Mouse (Mus musculus) midbrain, embryonic 14.5 days (tissue): ENCODE data around the gene Appbp2. TPM values are rescaled to one million over a fixed set of nuclear protein-coding genes. Genes with fewer than 3 reads are reported as not detected.

Experiments used
- ATAC-seq: fragments of 200-750 bp; cut with Nextera tagmentation; 2 replicates; pipeline ENCODE4 v1.8.0; 2017; ENCODE audit warnings: moderate number of reproducible peaks, moderate library complexity; ENCODE audit not compliant: low FRiP score, low TSS enrichment
- DNase-seq: peaks from one replicate; pipeline ENCODE4 v3.0.0-alpha.2; 2015
- H3K27ac ChIP-seq: fragments of 300-500 bp; sonication (generic); replicated peaks from 2 replicates; pipeline ENCODE4 v1.5.1; 2014; ENCODE audit warnings: mild to moderate bottlenecking, low read depth, low read length, moderate library complexity
- H3K27me3 ChIP-seq: fragments of 300-500 bp; sonication (generic); 2 replicates; pipeline ENCODE4 v1.6.1; 2014; ENCODE audit warnings: low read length, control low read depth, mixed read lengths; ENCODE audit not compliant: control insufficient read depth, insufficient read depth
- H3K36me3 ChIP-seq: fragments of 300-500 bp; sonication (generic); 2 replicates; pipeline ENCODE4 v1.6.1; 2014; ENCODE audit warnings: low read length, control low read depth; ENCODE audit not compliant: control insufficient read depth, insufficient read depth
- H3K4me1 ChIP-seq: fragments of 300-500 bp; sonication (generic); 2 replicates; pipeline ENCODE4 v1.6.1; 2014; ENCODE audit warnings: mild to moderate bottlenecking, antibody characterized with exemption, low read length, control low read depth; ENCODE audit not compliant: control insufficient read depth, insufficient read depth
- H3K4me2 ChIP-seq: fragments of 300-500 bp; sonication (generic); 2 replicates; pipeline ENCODE4 v1.6.1; 2014; ENCODE audit warnings: mild to moderate bottlenecking, low read length, moderate library complexity
- H3K4me3 ChIP-seq: fragments of 300-500 bp; sonication (generic); replicated peaks from 2 replicates; pipeline ENCODE4 v1.5.1; 2014; ENCODE audit warnings: low read depth, low read length
- H3K9ac ChIP-seq: fragments of 300-500 bp; sonication (generic); replicated peaks from 2 replicates; pipeline ENCODE4 v1.6.1; 2014; ENCODE audit warnings: mild to moderate bottlenecking, low read length, moderate library complexity
- H3K9me3 ChIP-seq: fragments of 300-500 bp; sonication (generic); 2 replicates; pipeline ENCODE4 v1.6.1; 2016; ENCODE audit warnings: low read length, control low read depth, mixed read lengths; ENCODE audit not compliant: control insufficient read depth
- WGBS: fragments of 180-500 bp; shearing (Covaris S2); extraction: QIAGEN DNeasy Blood & Tissue Kit; methylation state at CpG from one replicate; pipeline ENCODE4 v1.1.7; 2014; 5-methylcytosine and 5-hydroxymethylcytosine counted together
- polyA plus RNA-seq: library from polyadenylated mRNA; unstranded; fragments of >200 nt; fragmentation: Nextera tagmentation; extraction: Ambion mirVana; gene quantifications from 2 replicates; pipeline ENCODE4 v1.2.1, GENCODE M21; 2014

Gene Appbp2
- polyA plus RNA-seq, 1 experiment from 2014 or later, result 58.8 TPM

GRCm38 (mm10) chr11:85248151-85248550 lies 13.2 kb upstream of the Appbp2 start:
- H3K9ac ChIP-seq, result no peak overlapping the region
- H3K36me3 ChIP-seq, result no peaks in the 10 kb centered on the region
- no peak overlapping the region for H3K27ac ChIP-seq
- no peaks in the 10 kb centered on the region for H3K4me1 ChIP-seq
- no peak for DNase-seq
- 94% methylated on average over 2 of the region's 2 CpGs for WGBS
- ATAC-seq, result no peak
- H3K4me2 ChIP-seq, result no peak overlapping the region
- H3K27me3 ChIP-seq, result no peaks in the 10 kb centered on the region
- H3K4me3 ChIP-seq, result no peak overlapping the region
- H3K9me3 ChIP-seq, result no peaks in the 10 kb centered on the region

- H3K9me3 ChIP-seq, result no peaks in the 10 kb centered on the region
- 94% methylated on average over 8 of the region's 8 CpGs for WGBS
- no peaks in the 10 kb centered on the region for H3K4me1 ChIP-seq
These were observed 6.3 kb upstream of the Appbp2 start for GRCm38 (mm10) chr11:85241226-85241625.

GRCm38 (mm10) chr11:85240211-85240610 lies 5.3 kb upstream of the Appbp2 start:
- no peaks in the 10 kb centered on the region for H3K4me1 ChIP-seq
- ATAC-seq, result no peak
- H3K4me3 ChIP-seq, result no peak overlapping the region
- H3K9ac ChIP-seq, result no peak overlapping the region
- no peak overlapping the region for H3K27ac ChIP-seq
- no peaks in the 10 kb centered on the region for H3K9me3 ChIP-seq
- 88% methylated on average over 3 of the region's 3 CpGs for WGBS
- no peaks in the 10 kb centered on the region for H3K36me3 ChIP-seq
- no peak overlapping the region for H3K4me2 ChIP-seq
- H3K27me3 ChIP-seq, result no peaks in the 10 kb centered on the region
- no peak for DNase-seq

More at GRCm38 (mm10) chr11:85241226-85241625, 6.3 kb upstream of the Appbp2 start:
- Histone ChIP-seq H3K4me3 (no peak overlapping the region), H3K27ac (no peak overlapping the region), H3K36me3 (no peaks in the 10 kb centered on the region), H3K9ac (no peak overlapping the region), H3K4me2 (no peak overlapping the region), H3K27me3 (no peaks in the 10 kb centered on the region)
- ATAC-seq (no peak), DNase-seq (no peak)

- peak overlapping the region; percentile 91 for H3K4me2 ChIP-seq
- DNase-seq (peak; percentile 91), ATAC-seq (peak; percentile 93)
- peak overlapping the region; percentile 98 for H3K4me3 ChIP-seq
- no peaks in the 10 kb centered on the region for H3K9me3 ChIP-seq
- WGBS, result under 1% methylated on average over 70 of the region's 70 CpGs
- no peaks in the 10 kb centered on the region for H3K27me3 ChIP-seq
- H3K27ac ChIP-seq, result peak overlapping the region; percentile 98
- H3K36me3 ChIP-seq, result no peaks in the 10 kb centered on the region
- H3K9ac ChIP-seq, result peak overlapping the region; percentile 90
- peaks cover 14% of the 10 kb centered on the region; the same call in 1 of the 2 replicates for H3K4me1 ChIP-seq
These were observed 454 bp downstream of the Appbp2 start for GRCm38 (mm10) chr11:85234363-85234989.

GRCm38 (mm10) chr11:85233676-85234210 lies 1.2 kb downstream of the Appbp2 start:
- H3K4me2 ChIP-seq, result peak overlapping the region; percentile 91
- H3K36me3 ChIP-seq, result no peaks in the 10 kb centered on the region
- ATAC-seq, result no peak
- H3K4me1 ChIP-seq, result peaks cover 14% of the 10 kb centered on the region; the same call in 1 of the 2 replicates
- no peaks in the 10 kb centered on the region for H3K9me3 ChIP-seq
- peak overlapping the region; percentile 98; the same call in 1 of the 2 replicates for H3K27ac ChIP-seq
- DNase-seq, result peak; percentile 8
- WGBS, result 13% methylated on average over 9 of the region's 9 CpGs
- H3K27me3 ChIP-seq, result no peaks in the 10 kb centered on the region
- H3K4me3 ChIP-seq, result peak overlapping the region; percentile 98
- H3K9ac ChIP-seq, result peak overlapping the region; percentile 90

- Histone ChIP-seq H3K4me1 (no peaks in the 10 kb centered on the region), H3K27me3 (no peaks in the 10 kb centered on the region), H3K27ac (no peak overlapping the region), H3K4me3 (no peak overlapping the region), H3K9ac (no peak overlapping the region), H3K4me2 (no peak overlapping the region), H3K36me3 (peaks cover 4% of the 10 kb centered on the region; the same call in 1 of the 2 replicates), H3K9me3 (no peaks in the 10 kb centered on the region)
- WGBS, result 100% methylated on average over 3 of the region's 3 CpGs
- ATAC-seq (no peak), DNase-seq (no peak)
These were observed 11.7 kb downstream of the Appbp2 start for GRCm38 (mm10) chr11:85223248-85223647.

GRCm38 (mm10) chr11:85222561-85222960 lies 12.4 kb downstream of the Appbp2 start:
- Histone ChIP-seq H3K36me3 (peaks cover 4% of the 10 kb centered on the region; the same call in 1 of the 2 replicates), H3K27me3 (no peaks in the 10 kb centered on the region), H3K27ac (no peak overlapping the region), H3K9me3 (no peaks in the 10 kb centered on the region), H3K4me2 (no peak overlapping the region), H3K4me3 (no peak overlapping the region), H3K4me1 (no peaks in the 10 kb centered on the region), H3K9ac (no peak overlapping the region)
- ATAC-seq (no peak), DNase-seq (no peak)
- 98% methylated on average over 6 of the region's 6 CpGs for WGBS

GRCm38 (mm10) chr11:85219014-85219413 lies 15.9 kb downstream of the Appbp2 start:
- ATAC-seq, result no peak
- Histone ChIP-seq H3K36me3 (peaks cover 19% of the 10 kb centered on the region), H3K27ac (no peak overlapping the region), H3K27me3 (no peaks in the 10 kb centered on the region), H3K9ac (no peak overlapping the region), H3K4me2 (no peak overlapping the region), H3K4me3 (no peak overlapping the region), H3K9me3 (no peaks in the 10 kb centered on the region), H3K4me1 (no peaks in the 10 kb centered on the region)
- 92% methylated on average over 3 of the region's 3 CpGs for WGBS
- no peak for DNase-seq

- Histone ChIP-seq H3K4me1 (no peaks in the 10 kb centered on the region), H3K4me2 (no peak overlapping the region), H3K4me3 (no peak overlapping the region), H3K27me3 (no peaks in the 10 kb centered on the region), H3K9ac (no peak overlapping the region), H3K9me3 (no peaks in the 10 kb centered on the region), H3K27ac (no peak overlapping the region), H3K36me3 (peaks cover 58% of the 10 kb centered on the region)
- ATAC-seq (no peak), DNase-seq (no peak)
- 97% methylated on average over 3 of the region's 3 CpGs for WGBS
These were observed 20.3 kb downstream of the Appbp2 start for GRCm38 (mm10) chr11:85214679-85215078.
